Mouse (Mus musculus) testis, adult 2 months (tissue): Measurements from ENCODE around the gene Clec1a. TPM values are rescaled to one million over a fixed set of nuclear protein-coding genes. Genes with fewer than 3 reads are reported as not detected.

Source experiments
- H3K27ac ChIP-seq: fragments of 200-500 bp; 2 replicates; pipeline ENCODE4 v1.5.1; 2012; ENCODE audit warnings: low read depth, low read length; ENCODE audit not compliant: control insufficient read depth, insufficient read depth
- H3K27me3 ChIP-seq: fragments of 200-500 bp; 2 replicates; pipeline ENCODE4 v1.6.1; 2012; ENCODE audit warnings: mild to moderate bottlenecking, low read length, moderate library complexity; ENCODE audit not compliant: control insufficient read depth, insufficient read depth
- H3K36me3 ChIP-seq: fragments of 200-500 bp; 2 replicates; pipeline ENCODE4 v1.6.1; 2012; ENCODE audit warnings: mild to moderate bottlenecking, low read length; ENCODE audit not compliant: control insufficient read depth, insufficient read depth
- H3K4me1 ChIP-seq: fragments of 200-500 bp; 2 replicates; pipeline ENCODE4 v1.6.1; 2012; ENCODE audit warnings: low read length; ENCODE audit not compliant: control insufficient read depth, insufficient read depth
- H3K4me3 ChIP-seq: fragments of 200-500 bp; 2 replicates; pipeline ENCODE4 v1.5.1; 2012; ENCODE audit warnings: low read depth, mild to moderate bottlenecking, low read length, moderate library complexity, mixed read lengths; ENCODE audit not compliant: control insufficient read depth
- CTCF ChIP-seq: fragments of 200-500 bp; IDR thresholded peaks from 2 replicates; pipeline ENCODE4 v1.5.1; 2012; ENCODE audit warnings: low read depth, mild to moderate bottlenecking, inconsistent platforms, low read length, moderate library complexity; ENCODE audit not compliant: control insufficient read depth, insufficient read depth, insufficient replicate concordance
- POLR2A ChIP-seq: fragments of 200-500 bp; IDR thresholded peaks from 2 replicates; pipeline ENCODE4 v1.6.1; 2012; ENCODE audit warnings: low read depth, mild to moderate bottlenecking, inconsistent platforms, low read length, moderate library complexity; ENCODE audit not compliant: control insufficient read depth
- polyA plus RNA-seq: library from polyadenylated mRNA; depleted of rRNA; stranded (reverse); fragments of >200 nt; gene quantifications from 2 replicates; pipeline ENCODE4 v1.2.3, GENCODE M21; 2012

Gene Clec1a
- polyA plus RNA-seq, 1 experiment, result 0.02 TPM

DNA sequence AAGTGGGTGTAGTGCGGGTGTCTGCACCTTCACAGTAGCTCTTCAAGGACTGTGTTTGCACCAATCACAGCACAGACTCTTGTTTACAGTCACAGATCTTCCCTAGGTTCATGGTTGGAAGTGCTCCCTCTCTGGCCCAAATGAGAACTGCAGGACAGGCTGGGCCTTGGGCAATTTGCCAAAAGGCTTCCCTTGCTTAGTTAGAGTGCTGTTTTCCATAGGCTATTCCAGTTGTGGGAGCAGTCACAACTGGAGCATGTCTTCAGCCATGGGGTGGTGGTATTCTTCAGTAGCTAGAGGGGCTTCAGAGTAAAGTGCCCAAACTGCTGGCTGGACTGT, 28.1 kb downstream of the Clec1a start:
- TF ChIP-seq CTCF, result peak; percentile 83; the same call in 1 of the 2 replicates
- no peak for TF ChIP-seq POLR2A

DNA sequence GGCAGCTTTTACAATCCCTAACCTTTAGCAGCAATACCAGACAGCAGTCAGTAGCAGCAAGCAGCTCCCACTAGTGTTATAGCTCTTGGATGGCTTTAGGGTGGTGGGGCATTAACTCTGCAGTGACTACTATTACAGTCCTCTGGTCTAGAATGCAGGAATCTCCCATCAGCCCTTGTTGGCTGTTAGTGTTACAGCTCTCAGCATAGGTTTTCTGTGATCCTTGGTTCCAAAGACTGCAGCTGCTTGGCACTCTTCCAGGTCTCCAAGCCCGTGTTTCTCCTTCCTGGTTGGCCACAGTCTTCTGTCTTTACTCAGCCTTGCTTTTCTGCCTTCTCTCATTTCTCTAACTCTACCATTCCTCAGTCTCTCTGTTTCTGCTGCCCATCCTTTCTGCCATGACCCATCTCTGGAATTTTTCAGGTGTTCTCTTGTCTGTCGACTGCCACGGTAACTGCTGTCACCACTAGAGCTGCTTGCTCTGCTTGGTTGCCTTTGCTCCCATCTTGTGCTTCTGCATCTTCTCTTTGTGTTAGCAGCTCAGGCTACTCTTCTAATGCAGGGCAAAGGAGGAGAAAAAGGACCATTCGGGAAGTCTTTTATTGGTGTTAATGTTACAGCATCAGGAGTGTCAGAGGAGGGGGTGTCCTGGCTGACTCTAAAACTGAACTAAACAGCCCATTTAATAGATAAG, 28.6 kb downstream of the Clec1a start:
- no peaks in the 10 kb centered on the region for H3K27me3 ChIP-seq
- TF ChIP-seq CTCF (no peak), POLR2A (no peak)
- H3K36me3 ChIP-seq, result no peaks in the 10 kb centered on the region
- no peaks in the 10 kb centered on the region for H3K4me1 ChIP-seq
- H3K27ac ChIP-seq, result no peak overlapping the region
- H3K4me3 ChIP-seq, result no peak overlapping the region

More for the DNA sequence above, 28.1 kb downstream of the Clec1a start:
- Histone ChIP-seq H3K36me3 (no peaks in the 10 kb centered on the region), H3K4me3 (no peak overlapping the region), H3K27ac (no peak overlapping the region), H3K4me1 (no peaks in the 10 kb centered on the region), H3K27me3 (no peaks in the 10 kb centered on the region)

DNA sequence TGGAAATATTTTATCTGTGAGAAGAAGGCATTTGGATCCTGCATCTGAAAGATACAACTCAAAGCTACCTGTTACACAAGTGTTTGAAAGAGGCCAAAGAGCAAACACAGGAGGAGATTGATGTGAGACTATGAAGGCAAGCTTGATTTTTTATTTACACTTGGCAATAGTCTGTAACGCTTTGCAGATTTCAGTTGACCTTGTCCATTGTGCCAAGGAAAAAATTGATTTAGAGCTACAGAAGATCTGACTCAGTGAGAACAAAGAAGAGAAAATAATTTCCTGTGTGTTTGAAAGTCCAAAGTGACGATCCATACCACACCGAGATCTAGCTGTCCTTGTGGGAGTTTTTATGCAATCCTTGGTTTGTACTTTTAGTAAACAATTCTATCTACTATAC, 29.5 kb downstream of the Clec1a start:
- Histone ChIP-seq H3K27me3 (no peaks in the 10 kb centered on the region), H3K4me1 (no peaks in the 10 kb centered on the region), H3K36me3 (no peaks in the 10 kb centered on the region), H3K4me3 (no peak overlapping the region), H3K27ac (no peak overlapping the region)
- TF ChIP-seq POLR2A (no peak), CTCF (no peak)

DNA sequence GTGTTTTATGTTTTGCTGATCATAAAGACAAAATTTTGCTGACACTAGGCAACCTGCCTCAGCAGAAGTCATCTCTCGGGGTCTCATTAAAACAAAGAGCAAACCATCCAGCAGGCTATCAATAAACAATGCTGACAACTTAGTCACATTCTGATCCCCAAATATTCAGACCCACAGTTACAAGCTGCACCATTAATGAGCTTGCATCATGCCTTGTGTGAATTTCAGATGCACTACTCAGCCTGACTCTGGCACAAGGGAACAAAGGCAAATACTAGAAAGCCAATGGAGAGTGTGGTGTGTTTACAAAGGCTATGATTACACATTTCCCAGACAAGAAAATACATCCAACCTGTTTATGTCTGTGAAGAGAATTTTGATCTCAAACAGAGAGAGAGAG, 37.6 kb downstream of the Clec1a start:
- Histone ChIP-seq H3K36me3 (no peaks in the 10 kb centered on the region), H3K4me3 (no peak overlapping the region), H3K27me3 (no peaks in the 10 kb centered on the region), H3K4me1 (no peaks in the 10 kb centered on the region), H3K27ac (no peak overlapping the region)
- TF ChIP-seq CTCF, result no peak
- no peak for TF ChIP-seq POLR2A

DNA sequence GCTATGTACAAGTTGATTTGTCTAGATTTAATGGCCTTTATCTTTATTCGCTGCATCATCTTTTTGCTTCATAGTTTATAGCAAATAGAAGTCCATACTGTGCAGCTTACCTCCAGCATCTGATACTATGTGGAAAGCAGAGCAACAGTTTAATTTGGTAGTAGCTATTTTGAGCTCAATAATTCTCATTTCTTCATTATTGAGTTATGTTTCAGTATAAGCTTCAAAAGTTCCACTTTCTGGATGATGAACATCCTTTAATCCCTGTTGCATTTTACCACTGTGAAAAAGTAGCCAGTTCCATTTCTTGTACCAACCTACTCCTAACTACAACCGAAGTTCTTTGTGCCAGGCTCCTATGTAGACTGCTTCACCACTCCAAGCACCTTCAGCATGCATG, 43.2 kb downstream of the Clec1a start, which contains the start of gene Clec9a:
Gene Clec9a, plus strand, starts transcription at position 301 of the 400 bp plus-strand sequence.
- Histone ChIP-seq H3K36me3 (no peaks in the 10 kb centered on the region), H3K27me3 (no peaks in the 10 kb centered on the region)
- TF ChIP-seq CTCF (no peak), POLR2A (no peak)

DNA sequence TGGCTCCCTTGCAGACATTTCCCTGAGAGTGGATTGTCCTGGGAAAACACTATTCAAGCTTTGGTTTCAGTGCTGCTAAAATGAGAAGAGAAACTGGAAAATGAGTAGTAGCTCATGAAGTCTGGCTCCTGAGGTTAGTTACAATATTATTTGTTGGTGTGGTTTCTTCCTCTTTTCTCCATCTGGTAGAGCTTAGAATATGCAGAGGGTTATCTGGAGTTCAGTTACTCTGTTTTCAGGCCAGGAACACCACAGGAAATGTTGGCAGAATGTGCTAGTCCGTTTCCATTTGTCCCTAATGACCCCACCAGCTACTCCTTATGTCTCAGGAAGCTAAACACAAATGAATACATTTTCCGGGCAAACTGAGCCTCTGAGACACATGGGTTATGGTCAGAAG, 44.5 kb downstream of the Clec1a start:
- no peak for TF ChIP-seq POLR2A
- no peak for TF ChIP-seq CTCF
- Histone ChIP-seq H3K36me3 (no peaks in the 10 kb centered on the region), H3K27ac (no peak overlapping the region), H3K4me3 (no peak overlapping the region), H3K4me1 (no peaks in the 10 kb centered on the region), H3K27me3 (no peaks in the 10 kb centered on the region)

More for the DNA sequence above, 43.2 kb downstream of the Clec1a start, which contains the start of gene Clec9a:
- Histone ChIP-seq H3K27ac (no peak within 1 kb of the TSS), H3K4me3 (no peak within 1 kb of the TSS), H3K4me1 (no peaks in the 10 kb centered on the region)

DNA sequence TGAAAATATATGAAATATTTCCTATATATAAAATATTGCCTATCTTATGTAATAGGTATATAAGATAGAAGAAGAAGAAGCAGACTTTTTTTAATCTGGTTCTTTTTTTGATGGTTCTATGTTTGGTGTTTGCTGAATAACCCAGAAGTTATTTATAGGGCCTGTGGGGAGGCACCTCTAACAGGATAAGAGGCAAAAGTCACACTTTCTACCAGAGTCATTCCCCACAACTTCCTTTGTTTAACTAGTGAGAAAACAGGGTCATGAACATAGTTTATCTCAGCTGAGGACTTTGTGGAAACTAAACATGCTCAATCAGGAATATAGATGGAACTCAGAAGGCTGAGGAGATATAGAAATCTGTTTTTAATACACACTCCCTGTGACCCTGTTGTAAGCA, 45.8 kb downstream of the Clec1a start:
- Histone ChIP-seq H3K27me3 (no peaks in the 10 kb centered on the region), H3K4me1 (no peaks in the 10 kb centered on the region; the same call in 1 of the 2 replicates), H3K4me3 (no peak overlapping the region), H3K36me3 (no peaks in the 10 kb centered on the region), H3K27ac (no peak overlapping the region)
- no peak for TF ChIP-seq POLR2A
- no peak for TF ChIP-seq CTCF
